Mouse (Mus musculus): ENCODE results near the gene Ptprn.

Gene Ptprn

GRCm38 (mm10) chr1:75264091-75264880, at the start of gene Ptprn:
TSS of gene Ptprn (minus strand) at chr1:75264502.
- DNase-seq (ENCODE audit: low read depth, low spot score) = no peak

- DNase-seq (ENCODE audit: low read depth, low spot score) = no peak
Measured at GRCm38 (mm10) chr1:75311694-75312093, 47.4 kb upstream of the Ptprn start.

GRCm38 (mm10) chr1:75304662-75305061, 40.4 kb upstream of the Ptprn start:
- no peak for DNase-seq (ENCODE audit: low read depth, low spot score)

GRCm38 (mm10) chr1:75294294-75294693, 30.0 kb upstream of the Ptprn start:
- no peak for DNase-seq (ENCODE audit: low read depth, low spot score)

GRCm38 (mm10) chr1:75293331-75293701, 29.0 kb upstream of the Ptprn start:
- DNase-seq (ENCODE audit: low read depth, low spot score) = no peak

- DNase-seq (ENCODE audit: low read depth, low spot score) = no peak
Measured at GRCm38 (mm10) chr1:75292476-75293330, 28.4 kb upstream of the Ptprn start.

GRCm38 (mm10) chr1:75291321-75291720, 27.0 kb upstream of the Ptprn start:
- no peak for DNase-seq (ENCODE audit: low read depth, low spot score)

GRCm38 (mm10) chr1:75290582-75290981, 26.3 kb upstream of the Ptprn start:
- peak; percentile 11 for DNase-seq (ENCODE audit: low read depth, low spot score)

- no peak for DNase-seq (ENCODE audit: low read depth, low spot score)
Measured at GRCm38 (mm10) chr1:75289888-75290431, 25.7 kb upstream of the Ptprn start.

- peak; percentile 36 for DNase-seq (ENCODE audit: low read depth, low spot score)
Measured at GRCm38 (mm10) chr1:75289376-75289775, 25.1 kb upstream of the Ptprn start.

GRCm38 (mm10) chr1:75284911-75285310, 20.6 kb upstream of the Ptprn start:
- DNase-seq (ENCODE audit: low read depth, low spot score) = no peak

- DNase-seq (ENCODE audit: low read depth, low spot score) = no peak
Measured at GRCm38 (mm10) chr1:75283017-75283416, 18.7 kb upstream of the Ptprn start.

GRCm38 (mm10) chr1:75278228-75278627, 13.9 kb upstream of the Ptprn start, which contains the start of gene Resp18:
TSS of gene Resp18 (minus strand) at chr1:75278415.
- DNase-seq (ENCODE audit: low read depth, low spot score) = no peak

- peak; percentile 72 for DNase-seq (ENCODE audit: low read depth, low spot score)
Measured at GRCm38 (mm10) chr1:75277195-75278188, 13.2 kb upstream of the Ptprn start.

- DNase-seq (ENCODE audit: low read depth, low spot score) = peak; percentile 87
Measured at GRCm38 (mm10) chr1:75262969-75263951, 1.0 kb downstream of the Ptprn start.

- no peak for DNase-seq (ENCODE audit: low read depth, low spot score)
Measured at GRCm38 (mm10) chr1:75261278-75261677, 3.0 kb downstream of the Ptprn start.

GRCm38 (mm10) chr1:75255516-75256046, 8.7 kb downstream of the Ptprn start:
- no peak for DNase-seq (ENCODE audit: low read depth, low spot score)

GRCm38 (mm10) chr1:75254625-75255013, 9.7 kb downstream of the Ptprn start:
- DNase-seq (ENCODE audit: low read depth, low spot score) = no peak

GRCm38 (mm10) chr1:75253849-75254624, 10.3 kb downstream of the Ptprn start:
- DNase-seq (ENCODE audit: low read depth, low spot score) = peak; percentile 80
